Mouse (Mus musculus) layer of hippocampus, adult 11-12 months (tissue): Measurements from ENCODE around the gene Arl5a.

Experiments
- DNase-seq: peaks from one replicate; pipeline ENCODE4 v3.0.0; 2022; ENCODE audit warnings: low spot score

Arl5a gene

DNA sequence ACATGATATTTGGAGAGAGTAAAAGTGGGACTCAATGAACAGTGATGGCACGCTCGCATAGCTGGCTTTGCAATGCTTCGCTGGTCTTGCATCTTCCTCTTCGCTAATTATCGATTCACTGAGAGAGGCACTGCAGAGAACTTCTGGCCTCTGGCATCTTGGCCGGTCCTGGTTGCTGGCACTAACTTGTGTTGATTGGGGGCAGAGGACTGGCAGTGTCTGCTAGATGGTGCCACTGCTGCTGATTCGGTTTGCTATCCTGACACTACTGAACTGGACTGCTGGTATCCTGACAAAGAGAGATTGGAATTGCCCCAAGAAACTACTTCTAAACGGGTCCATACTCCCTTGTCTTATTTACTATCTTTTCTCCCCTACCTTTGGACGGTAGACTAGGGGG lies 63.6 kb downstream of the Arl5a start:
- no peak for DNase-seq

DNA sequence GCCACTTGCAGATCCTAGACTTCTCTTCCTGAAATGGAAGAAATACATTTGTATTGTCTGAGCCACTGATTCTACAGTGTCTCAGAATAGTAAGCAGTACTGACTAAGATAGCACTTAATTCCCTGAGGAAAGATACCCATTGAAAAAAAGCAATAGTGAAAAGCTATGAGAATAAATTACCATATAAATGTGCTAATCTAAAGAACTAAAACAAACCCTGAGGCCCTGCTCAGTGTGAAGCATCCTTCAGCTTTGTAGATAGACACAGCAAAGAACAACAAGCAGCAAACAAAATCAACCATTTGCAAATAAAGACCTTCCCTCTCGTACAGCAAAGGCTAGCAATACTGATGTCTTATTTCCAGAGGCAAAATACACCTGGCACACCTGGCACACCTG lies 65.0 kb downstream of the Arl5a start:
- DNase-seq = no peak

DNA sequence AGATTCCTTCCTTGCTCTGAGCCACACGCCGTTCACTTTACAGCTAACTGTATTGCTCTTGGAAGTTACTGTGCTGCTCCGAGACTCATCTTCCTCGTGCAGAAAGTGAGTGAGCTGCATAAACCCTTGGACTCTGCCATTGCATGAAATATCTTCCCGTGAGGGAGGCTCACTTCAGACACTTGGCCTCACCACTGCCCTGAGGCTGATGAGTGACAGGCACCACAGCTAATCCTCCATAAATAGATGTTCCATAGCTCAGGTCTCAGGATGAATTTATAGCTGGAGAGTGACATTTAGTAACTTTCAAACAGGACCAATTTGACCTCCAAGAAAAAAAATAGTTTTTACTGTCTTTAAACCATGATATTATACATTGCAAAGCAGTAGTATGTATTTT lies 66.5 kb downstream of the Arl5a start:
- no peak for DNase-seq

DNA sequence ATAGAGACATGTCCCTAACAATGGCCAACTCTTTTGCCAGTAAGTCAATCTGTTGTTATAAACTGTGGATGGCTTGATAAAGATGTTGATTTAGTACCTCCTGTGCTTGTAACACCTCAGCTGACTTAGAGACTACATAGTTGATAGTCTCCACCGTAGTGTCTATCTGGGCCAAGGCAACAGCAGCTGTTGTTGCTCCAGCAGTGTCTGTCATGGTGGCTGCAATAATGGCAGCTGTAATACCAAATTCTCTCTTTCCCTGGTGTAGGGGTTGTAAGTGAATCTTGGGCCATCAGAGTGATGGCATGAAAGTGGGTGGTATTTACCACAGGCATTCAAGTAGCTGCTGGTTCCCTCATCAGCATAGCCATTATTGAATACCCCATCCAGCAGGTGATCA lies 73.7 kb downstream of the Arl5a start:
- no peak for DNase-seq
